Mouse (Mus musculus) adrenal gland (tissue): ENCODE data around the gene B4galnt1.
"Not testable (repeated sequence)": the region's sequence is repeated elsewhere in the genome, so short reads cannot be mapped to it uniquely, and the experiment has no call there.

Experiments
- intact Hi-C: fragments of 180-260 bp; cut with DNase I; formaldehyde crosslinking; loops from one replicate; pipeline ENCODE4 v1.15.1; 2025

B4galnt1 gene

DNA sequence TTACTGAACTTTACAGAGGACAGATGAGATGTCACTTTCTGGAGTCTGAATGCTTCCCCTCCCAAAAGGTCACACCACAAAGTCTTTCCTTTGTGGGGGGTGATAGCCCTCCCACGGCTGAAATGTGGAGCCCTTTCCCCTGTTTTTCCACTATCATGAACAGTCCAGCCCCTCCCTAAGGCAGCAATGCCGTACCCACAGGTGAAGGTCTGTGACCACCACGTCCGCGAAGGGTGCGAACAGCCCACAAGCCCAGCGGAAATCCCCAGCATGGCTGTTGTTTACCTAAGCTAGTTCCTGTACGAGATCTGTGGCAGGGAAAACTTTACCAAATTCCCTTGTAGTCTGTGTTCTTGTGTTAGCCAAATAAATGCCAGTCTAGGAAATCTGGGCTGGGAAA, 23.5 kb upstream of the B4galnt1 start:
- intact Hi-C loops, result no loop called here

GRCm38 (mm10) chr10:127143228-127143627, 21.8 kb upstream of the B4galnt1 start:
- intact Hi-C loops, result no loop called here

GRCm38 (mm10) chr10:127144536-127144935, 20.5 kb upstream of the B4galnt1 start:
- intact Hi-C loops, result no loop called here

DNA sequence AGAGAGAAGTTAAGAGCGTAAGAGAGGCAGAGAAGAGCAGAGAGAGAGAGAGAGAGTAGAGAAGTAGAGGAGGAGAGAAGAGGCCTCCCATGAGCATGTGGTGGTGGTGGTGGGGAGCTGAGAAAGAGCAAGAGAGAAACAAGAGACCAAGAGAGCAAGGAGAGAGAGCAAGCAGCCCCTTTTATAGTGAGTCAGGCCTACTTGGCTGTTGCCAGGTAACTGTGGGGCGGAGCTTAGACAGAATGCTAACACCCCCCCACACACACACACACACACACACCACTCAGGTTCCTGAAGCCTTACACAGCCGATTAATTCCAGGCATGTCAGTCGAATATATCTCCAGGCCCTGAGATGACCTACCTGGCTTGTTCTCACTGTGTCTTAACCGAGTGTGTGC, 19.7 kb upstream of the B4galnt1 start:
- intact Hi-C loops, result no loop called here

GRCm38 (mm10) chr10:127147135-127147534, 17.9 kb upstream of the B4galnt1 start:
- intact Hi-C loops, result no loop called here

DNA sequence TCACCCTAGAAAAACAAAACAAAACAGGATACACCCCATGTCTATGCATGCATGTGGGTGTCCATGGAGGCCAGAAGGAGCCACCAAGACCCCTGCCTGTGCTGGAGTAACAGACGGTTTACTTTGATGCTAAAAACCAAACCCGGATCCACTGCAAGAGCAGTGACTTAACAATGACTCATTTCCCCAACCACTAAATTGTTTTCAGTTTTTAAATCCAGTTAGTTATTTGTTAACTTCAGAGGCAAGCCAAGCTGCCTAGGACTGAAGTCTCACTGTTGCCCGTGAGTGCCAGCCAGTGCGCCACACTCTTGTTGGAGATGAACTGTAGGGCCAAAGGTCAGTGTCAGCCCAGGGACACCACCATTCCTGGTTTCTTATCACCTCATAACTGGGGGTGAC, 14.6 kb upstream of the B4galnt1 start:
- intact Hi-C loops, result no loop called here

- intact Hi-C loops, result not testable (repeated sequence)
These were observed 13.8 kb upstream of the B4galnt1 start for GRCm38 (mm10) chr10:127151233-127151632.

DNA sequence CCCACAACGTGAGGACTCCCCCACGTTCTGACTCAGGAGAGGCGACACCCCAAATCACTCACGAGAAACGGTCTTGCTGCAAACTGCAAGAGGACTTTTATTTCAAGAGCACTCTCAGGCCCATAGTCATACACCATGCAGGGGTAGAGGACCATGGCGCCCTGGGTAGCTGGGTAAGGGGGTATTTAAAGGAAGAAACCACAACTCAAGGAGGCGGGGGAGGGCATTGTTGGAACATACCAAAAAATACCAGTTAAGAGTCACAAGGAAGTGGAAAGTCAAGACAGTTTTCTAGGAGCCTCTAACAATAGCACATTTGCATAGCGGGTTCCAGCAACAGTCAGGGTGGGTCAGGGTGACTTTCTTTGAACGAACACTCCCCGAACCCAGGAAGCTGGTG, 12.5 kb upstream of the B4galnt1 start:
- intact Hi-C loops, result not testable (repeated sequence)

DNA sequence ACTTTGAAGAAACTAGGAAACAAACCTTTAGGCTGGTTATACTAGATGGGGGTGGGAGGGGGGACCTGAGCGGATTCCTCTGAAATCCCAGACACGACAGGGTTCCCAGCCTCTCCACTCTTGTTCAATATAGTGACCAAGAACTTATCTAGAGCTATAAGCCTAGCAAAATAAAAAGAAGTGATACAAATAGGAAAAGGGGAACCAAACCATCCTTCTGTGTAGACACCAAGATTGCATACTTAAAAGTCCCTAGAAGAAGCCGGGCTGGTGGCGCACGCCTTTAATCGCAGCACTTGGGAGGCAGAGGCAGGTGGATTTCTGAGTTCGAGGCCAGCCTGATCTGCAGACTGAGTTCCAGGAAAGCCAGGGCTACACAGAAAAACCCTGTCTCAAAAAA, 11.7 kb upstream of the B4galnt1 start:
- intact Hi-C loops, result no loop called here

DNA sequence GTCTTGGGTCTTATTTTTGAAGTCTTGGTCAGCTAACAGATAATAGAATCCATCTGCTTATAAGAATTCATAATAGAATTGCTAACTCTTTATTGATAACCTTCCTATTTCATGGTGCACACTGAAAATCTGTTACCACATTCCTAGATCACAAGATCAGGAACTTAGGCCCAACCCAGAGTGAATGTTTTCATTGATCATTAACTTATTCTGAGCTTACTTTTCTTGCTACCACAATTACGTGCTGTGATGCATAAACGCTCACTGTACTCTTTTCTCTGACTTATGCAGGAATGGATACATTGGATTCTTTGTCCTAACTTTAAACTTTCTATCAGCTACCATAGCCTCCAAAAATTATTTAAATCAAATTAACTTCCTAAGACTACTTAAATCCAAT, 10.8 kb upstream of the B4galnt1 start:
- intact Hi-C loops, result no loop called here

- intact Hi-C loops, result no loop called here
These were observed 10.4 kb upstream of the B4galnt1 start for GRCm38 (mm10) chr10:127154652-127155051.

GRCm38 (mm10) chr10:127156089-127156488, 8.9 kb upstream of the B4galnt1 start:
- intact Hi-C loops, result no loop called here

DNA sequence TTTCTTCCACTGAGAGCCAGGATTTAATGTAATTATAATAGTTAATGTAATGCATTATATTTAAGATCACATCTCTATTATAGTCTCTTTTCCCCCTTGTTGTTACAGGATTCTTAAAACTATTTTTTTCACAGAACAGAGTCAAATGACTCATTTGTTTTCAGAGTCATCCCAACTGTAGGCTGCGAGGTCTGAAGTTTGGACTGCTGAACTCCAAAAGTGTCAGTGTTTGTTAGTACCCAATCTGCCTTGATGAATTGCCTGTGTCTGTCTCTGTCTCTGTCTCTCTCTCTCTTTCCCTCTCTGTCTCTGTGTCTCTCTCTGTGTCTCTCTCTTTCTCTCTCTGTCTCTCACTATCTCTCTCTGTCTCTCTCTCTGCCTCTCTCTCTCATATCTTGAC, 8.5 kb upstream of the B4galnt1 start:
- intact Hi-C loops, result no loop called here

DNA sequence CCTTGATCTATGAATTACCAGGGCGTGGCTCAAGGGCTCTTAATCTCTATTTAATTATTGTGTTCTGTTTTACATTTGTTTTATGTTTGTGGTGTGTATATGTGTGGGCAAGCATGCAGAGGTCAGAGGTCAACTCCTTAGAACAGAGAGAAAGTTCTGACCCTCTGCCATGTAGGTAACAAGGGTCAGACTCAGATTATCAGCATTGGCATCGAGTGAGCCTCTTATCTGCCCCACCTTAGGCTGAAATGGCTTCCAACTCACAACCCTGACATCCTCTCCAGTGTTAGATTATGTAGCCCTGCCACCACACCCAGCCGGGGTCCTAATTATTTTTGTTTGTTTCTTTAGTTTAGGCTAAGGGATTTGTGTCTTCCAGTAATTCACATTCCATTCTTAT, 6.6 kb upstream of the B4galnt1 start:
- intact Hi-C loops, result no loop called here

GRCm38 (mm10) chr10:127160081-127160480, 4.9 kb upstream of the B4galnt1 start:
- intact Hi-C loops, result no loop called here

DNA sequence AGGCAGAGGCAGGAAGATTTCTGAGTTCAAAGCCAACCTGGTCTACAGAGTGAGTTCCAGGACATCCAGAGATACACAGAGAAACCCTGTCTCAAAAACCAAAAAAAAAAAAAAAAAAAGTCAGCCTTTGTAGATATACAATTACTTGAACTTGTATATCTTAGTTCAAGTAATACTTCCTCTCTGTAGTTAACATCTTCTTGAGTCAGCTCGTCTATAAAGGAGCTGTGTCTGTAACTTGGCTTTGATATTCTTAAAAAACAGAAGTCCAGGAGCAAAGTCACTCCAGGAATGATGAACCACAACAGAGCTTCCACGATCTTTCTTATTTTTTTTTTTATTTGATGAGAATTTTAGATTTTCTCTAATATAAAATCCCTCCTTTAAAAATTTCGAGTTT, 4.3 kb upstream of the B4galnt1 start:
- intact Hi-C loops, result no loop called here

GRCm38 (mm10) chr10:127162771-127163261, 2.2 kb upstream of the B4galnt1 start:
- intact Hi-C loops, result not testable (repeated sequence)

DNA sequence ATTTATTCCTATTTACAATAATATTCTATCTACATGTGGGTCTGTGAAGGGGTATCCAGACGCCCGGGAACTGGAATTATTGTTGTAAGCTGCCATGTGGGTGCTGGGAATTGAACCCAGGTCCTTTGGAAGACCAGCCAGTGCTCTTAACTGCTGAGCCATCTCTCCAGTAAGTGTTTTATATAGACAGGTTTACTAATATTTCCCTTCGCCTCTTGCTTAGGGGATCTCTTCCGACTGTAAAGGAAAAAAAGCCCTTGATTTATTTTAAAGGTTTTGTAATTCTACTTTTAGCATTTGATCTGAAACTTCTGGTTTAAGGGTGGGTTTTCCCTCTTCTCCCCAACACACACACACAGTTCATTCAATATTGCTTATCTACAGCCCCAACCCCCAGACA, 835 bp upstream of the B4galnt1 start:
- intact Hi-C loops, result no loop called here

GRCm38 (mm10) chr10:127165354-127165653, 279 bp downstream of the B4galnt1 start:
- intact Hi-C loops, result no loop called here

- intact Hi-C loops, result no loop called here
These were observed 804 bp downstream of the B4galnt1 start for GRCm38 (mm10) chr10:127165654-127166403.

DNA sequence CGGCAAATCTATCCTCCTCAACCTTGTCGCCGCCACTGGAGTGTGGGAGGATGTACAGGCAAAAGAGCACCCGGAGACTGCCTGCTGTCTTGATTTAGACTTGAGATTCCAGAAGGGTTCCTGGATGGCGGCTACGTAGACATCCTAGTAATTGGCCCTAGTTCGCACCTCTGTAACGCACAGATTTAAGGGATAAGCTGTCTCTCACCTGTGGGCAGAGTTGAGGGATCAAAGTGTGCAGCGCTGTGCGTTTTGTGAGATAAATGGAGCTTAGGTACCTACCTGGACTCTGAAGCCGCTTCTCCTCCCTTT, 1.3 kb downstream of the B4galnt1 start:
- intact Hi-C loops, result no loop called here

- intact Hi-C loops, result no loop called here
These were observed 2.0 kb downstream of the B4galnt1 start for GRCm38 (mm10) chr10:127166771-127167613.

- intact Hi-C loops, result no loop called here
These were observed 2.7 kb downstream of the B4galnt1 start for GRCm38 (mm10) chr10:127167614-127168192.
